Mouse (Mus musculus) thymus, postnatal 25 days (tissue): Measurements from ENCODE around the gene Slc16a5.
"Not testable (repeated sequence)": the region's sequence is repeated elsewhere in the genome, so short reads cannot be mapped to it uniquely, and the experiment has no call there.

Experiments
- DNase-seq: peaks from one replicate; pipeline ENCODE4 v3.0.0; 2022

Gene Slc16a5

DNA sequence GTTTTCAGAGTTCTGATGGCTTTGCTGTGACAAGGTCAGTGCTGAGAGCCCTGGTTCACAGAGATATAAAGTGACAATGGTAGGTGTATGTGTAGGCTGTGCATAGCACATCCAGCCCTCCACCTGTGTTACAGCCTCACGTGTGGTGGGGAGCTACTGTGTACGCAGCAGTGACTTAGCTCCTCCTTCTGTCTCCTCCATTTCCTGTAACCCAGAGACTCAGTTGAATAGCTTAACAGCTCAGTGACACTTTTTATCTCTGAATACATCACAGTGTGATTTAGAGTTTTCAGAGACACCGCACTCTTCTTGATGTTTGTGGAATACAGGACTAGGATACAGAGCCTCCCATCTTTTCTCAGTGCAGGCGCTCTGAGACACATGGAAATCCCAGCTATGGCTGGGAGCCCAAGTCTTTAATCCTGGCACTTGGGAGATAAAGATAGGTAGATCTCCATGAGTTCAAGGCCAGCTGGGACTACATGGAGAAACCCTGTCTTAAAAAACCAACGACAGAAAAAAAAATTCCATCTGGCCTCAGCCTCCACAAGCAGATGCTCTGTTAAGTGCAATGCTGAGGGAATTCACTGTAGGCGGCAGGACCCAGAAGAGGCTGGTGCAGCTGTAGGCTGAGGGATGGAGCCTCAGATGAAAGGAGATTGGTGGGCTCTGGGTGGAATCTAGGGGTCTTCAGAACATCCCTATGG, 19.4 kb downstream of the Slc16a5 start:
- DNase-seq: peak; percentile 61

DNA sequence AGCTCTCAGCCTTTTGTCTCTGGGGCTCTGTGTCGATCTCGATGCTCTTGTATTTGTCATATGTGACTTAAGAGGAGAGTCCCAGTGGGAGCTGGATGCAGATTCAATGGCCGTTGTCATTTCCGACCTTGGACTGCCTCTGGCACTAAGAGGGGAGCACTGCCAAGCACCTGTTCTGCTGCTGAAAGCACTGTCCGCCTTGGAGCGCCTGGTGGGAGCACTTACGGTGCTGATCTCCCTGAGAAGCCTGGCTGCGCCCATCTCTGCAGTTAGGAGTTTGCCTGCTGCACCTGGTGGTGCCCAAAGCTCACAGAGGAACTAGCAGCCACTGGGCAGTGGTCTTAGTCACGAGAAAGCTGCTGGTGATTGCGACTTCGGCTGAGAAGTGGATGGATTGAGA, 21.0 kb downstream of the Slc16a5 start:
- DNase-seq: no peak

- DNase-seq: peak; percentile 84
Observed at GRCm38 (mm10) chr11:115483726-115484125, 21.5 kb downstream of the Slc16a5 start.

GRCm38 (mm10) chr11:115485155-115485554, 22.9 kb downstream of the Slc16a5 start:
- no peak for DNase-seq

GRCm38 (mm10) chr11:115488551-115489104, 26.4 kb downstream of the Slc16a5 start:
- DNase-seq: no peak

- DNase-seq: no peak
Observed at GRCm38 (mm10) chr11:115490441-115491355, 28.4 kb downstream of the Slc16a5 start.

DNA sequence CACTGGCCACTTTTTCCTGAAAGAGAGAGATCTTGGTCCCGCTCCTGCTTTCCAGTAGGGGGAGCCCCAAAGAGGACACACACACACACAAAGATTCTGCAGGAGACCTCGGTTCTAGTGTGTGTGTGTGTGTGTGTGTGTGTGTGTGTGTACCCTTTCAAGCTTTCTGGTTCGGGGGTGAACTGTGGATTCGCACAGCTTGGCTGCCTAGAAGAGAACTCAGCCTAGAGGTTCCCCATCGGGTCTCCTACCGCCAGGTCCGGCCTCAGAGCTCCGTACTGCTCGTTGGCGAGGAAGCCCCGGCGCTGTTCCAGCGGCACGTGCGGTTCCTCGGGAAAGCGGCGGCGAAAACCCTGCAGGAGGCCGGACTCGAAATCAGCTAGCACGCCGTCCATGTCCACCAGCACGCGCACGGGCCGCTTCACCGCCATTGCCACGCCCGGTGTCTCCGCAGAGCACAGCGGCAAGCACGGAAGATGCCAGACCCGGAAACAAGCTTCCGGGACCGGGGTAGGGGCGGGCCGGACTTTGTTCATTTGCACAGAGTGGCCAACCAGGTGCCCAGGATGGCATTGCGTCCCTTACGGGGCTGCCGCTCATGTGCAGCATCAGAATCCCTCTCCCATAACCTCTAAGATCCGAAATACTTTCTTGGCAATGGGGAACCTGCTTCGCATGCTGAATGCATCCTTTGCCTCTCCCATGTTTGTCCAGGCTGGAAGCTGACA, 29.2 kb downstream of the Slc16a5 start, which contains the start of gene Nt5c:
Gene Nt5c, minus strand, starts transcription at position 507 of the 728 bp plus-strand sequence.
- peak; percentile 84 for DNase-seq

GRCm38 (mm10) chr11:115492387-115492786, 30.1 kb downstream of the Slc16a5 start:
- DNase-seq: no peak

DNA sequence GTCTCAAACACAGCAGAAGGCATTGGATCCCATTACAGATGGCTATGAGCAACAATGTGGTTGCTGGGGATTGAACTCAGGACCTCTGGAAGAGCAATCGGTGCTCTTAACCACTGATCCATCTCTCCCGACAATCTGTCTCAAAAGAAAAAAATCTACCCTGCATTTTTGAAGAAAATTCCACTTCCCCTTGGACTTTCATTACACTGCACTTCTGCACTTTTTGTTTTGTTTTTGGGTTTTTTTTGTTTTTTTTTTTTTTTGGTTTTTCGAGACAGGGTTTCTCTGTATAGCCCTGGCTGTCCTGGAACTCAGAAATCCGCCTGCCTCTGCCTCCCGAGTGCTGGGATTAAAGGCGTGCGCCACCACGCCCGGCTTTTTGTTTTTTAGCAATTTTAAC, 34.3 kb downstream of the Slc16a5 start:
- not testable (repeated sequence) for DNase-seq

- no peak for DNase-seq
Observed at GRCm38 (mm10) chr11:115502636-115503035, 40.4 kb downstream of the Slc16a5 start.

- no peak for DNase-seq
Observed at GRCm38 (mm10) chr11:115506586-115506985, 44.3 kb downstream of the Slc16a5 start.

DNA sequence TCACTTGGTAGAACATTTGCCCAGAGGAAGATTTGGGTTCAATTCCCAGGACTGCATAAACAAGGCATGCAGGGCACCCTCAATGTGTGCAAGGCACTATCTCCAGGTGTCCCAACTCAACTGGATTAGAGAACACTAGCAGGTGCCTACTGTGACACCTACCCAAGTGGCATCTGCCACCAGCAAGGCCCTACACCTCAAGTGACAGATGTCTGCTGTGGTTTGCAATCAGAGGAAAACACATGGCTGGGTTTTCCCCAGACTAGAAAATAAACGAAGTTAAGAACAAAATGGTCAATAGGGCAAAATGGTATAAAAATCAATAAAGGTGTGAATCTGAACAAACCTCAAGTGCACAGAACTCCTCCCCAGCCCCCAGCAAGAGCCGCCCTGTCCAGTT, 45.8 kb downstream of the Slc16a5 start:
- peak; percentile 54 for DNase-seq

- DNase-seq: no peak
Observed at GRCm38 (mm10) chr11:115509773-115510506, 47.7 kb downstream of the Slc16a5 start.

GRCm38 (mm10) chr11:115510507-115510888, 48.2 kb downstream of the Slc16a5 start:
- no peak for DNase-seq

- DNase-seq: no peak
Observed at GRCm38 (mm10) chr11:115511121-115511520, 48.8 kb downstream of the Slc16a5 start.

DNA sequence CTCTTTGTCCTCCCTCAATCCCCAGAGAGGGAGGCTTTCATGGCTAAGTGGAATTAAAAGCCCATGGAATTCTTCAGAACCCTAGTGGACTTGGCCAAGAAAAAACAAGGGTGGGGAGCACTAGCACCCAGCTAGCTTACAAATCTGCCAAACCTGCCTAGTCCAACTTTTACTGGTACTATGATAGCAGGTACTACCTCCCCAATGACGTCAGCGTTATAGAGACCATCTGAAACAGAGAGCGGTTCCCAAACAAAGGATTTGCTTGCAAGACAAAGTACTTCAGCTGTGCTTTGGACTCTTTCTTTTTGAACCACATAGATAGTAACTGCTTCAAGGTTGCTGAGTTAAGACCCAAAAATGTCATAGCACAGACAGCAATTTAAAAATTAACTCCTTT, 49.7 kb downstream of the Slc16a5 start:
- no peak for DNase-seq

GRCm38 (mm10) chr11:115512407-115513183, 50.3 kb downstream of the Slc16a5 start:
- DNase-seq: peak; percentile 59

GRCm38 (mm10) chr11:115513271-115514237, 51.3 kb downstream of the Slc16a5 start:
- peak; percentile 52 for DNase-seq

- peak; percentile 99 for DNase-seq
Observed at GRCm38 (mm10) chr11:115514238-115514663, 52.0 kb downstream of the Slc16a5 start, which contains the start of gene Jpt1. TSS of gene Jpt1 (minus strand) at chr11:115514387.

GRCm38 (mm10) chr11:115515021-115515420, 52.7 kb downstream of the Slc16a5 start:
- no peak for DNase-seq
